Mouse (Mus musculus) layer of hippocampus, postnatal 10 days (tissue): ENCODE measurements around the gene Hspa12a. TPM values are rescaled to one million over a fixed set of nuclear protein-coding genes. Genes with fewer than 3 reads are reported as not detected.
"Not testable (repeated sequence)": the region's sequence is repeated elsewhere in the genome, so short reads cannot be mapped to it uniquely, and the experiment has no call there.

Experiments
- DNase-seq, 2 experiments: peaks; one replicate each; pipeline ENCODE4 v3.0.0; 2021; ENCODE audit warnings: low spot score in 2 of 2
- total RNA-seq, 2 experiments: library from RNA; stranded (reverse); gene quantifications; 2 replicates each; pipeline ENCODE4 v1.2.3; 2021

Hspa12a gene
- total RNA-seq, 2 experiments from 2014 or later: 232 to 243 TPM

DNA sequence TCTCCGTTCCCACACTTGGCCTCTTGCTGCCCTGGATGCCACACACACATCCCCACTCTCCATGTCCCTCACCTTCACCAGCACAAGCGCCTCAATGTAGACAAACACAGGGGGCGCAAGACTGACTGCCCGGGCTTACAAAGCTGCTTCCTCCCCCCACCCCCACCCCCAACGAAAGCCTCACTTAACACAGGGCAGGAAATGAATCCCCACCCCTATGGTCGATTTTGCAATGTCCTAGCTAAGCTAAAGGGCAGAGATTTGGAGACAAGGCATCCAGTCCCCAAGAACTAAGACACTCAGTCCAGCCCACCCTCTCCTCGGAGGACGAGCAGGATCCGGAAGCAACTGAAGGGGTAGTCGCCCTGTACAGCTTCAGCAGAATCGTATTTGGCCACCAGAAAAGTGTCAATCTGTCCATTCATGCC lies 32.5 kb downstream of the Hspa12a start:
- peak in 1 of 2 experiments; percentile 33 for DNase-seq

GRCm38 (mm10) chr19:58908018-58908417 lies 35.4 kb downstream of the Hspa12a start:
- no peak for DNase-seq

GRCm38 (mm10) chr19:58906685-58907084 lies 36.8 kb downstream of the Hspa12a start:
- no peak for DNase-seq

GRCm38 (mm10) chr19:58903899-58904327 lies 39.5 kb downstream of the Hspa12a start:
- DNase-seq: peak; percentile 95 to 97

DNA sequence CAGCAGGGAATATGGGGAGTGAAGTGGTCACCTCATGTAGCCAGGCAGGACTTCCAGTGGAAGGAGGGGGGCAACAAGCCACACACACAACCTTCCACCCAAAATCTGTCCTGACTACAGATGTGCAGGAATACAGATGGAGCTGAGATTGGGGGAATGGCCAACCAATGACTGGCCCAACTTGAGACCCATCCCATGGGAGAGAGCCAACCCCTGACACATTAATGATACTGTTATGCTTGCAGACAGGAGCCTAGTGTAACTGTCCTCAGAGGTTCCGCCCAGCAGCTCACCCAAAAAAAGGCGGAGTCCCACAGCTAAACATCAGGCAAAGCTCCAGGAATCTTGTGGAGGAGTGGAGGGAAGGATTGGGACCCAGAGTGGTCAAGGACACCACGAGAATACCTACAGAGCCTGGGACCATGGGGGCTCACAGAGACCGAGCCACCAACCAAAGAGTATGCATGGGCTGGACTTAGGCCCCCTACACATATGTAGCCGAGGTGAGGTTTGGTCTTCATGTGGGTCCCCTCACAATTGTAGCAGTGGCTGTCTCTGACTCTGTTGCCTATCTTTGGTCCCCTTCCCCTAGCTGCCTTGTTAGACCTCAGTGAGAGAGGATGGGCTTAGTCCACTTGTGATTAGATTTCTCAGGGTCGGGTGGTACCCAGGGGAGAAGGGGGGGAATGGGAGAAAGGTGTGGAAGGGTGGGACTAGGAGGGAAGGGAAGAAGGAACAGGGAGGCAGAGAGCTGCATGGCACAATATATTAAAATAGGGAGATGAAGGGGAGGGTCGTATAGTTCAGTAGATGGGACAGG lies 40.2 kb downstream of the Hspa12a start:
- DNase-seq: no peak

GRCm38 (mm10) chr19:58900471-58900870 lies 43.0 kb downstream of the Hspa12a start:
- not testable (repeated sequence) for DNase-seq

GRCm38 (mm10) chr19:58896216-58896615 lies 47.2 kb downstream of the Hspa12a start:
- DNase-seq: peak in 1 of 2 experiments; percentile 37

GRCm38 (mm10) chr19:58889306-58890038 lies 54.0 kb downstream of the Hspa12a start:
- DNase-seq: no peak

- no peak for DNase-seq
These were observed 57.0 kb downstream of the Hspa12a start for GRCm38 (mm10) chr19:58886467-58886866.

DNA sequence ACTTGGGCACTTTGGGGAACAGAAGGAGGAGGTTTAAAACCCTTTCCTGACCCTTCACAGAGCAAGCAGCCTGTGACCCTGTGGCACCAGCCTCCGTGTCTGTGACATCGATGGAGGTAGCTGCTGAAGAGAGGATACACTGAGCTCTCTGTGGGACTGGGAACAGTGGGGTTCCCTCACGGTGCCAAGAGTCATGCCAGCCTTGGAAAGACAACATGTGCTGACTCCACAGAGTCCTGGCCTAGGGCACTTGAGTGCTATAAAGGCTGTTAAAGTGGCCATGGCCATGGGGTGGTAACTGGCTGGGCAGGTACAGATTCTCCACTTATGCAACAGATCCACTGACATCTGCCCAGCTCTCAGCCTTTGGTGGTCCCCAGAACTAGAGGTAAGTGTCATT lies 60.0 kb downstream of the Hspa12a start:
- DNase-seq: no peak

GRCm38 (mm10) chr19:58882336-58882735 lies 61.1 kb downstream of the Hspa12a start:
- DNase-seq: no peak

GRCm38 (mm10) chr19:58879330-58879957 lies 64.0 kb downstream of the Hspa12a start:
- no peak for DNase-seq

DNA sequence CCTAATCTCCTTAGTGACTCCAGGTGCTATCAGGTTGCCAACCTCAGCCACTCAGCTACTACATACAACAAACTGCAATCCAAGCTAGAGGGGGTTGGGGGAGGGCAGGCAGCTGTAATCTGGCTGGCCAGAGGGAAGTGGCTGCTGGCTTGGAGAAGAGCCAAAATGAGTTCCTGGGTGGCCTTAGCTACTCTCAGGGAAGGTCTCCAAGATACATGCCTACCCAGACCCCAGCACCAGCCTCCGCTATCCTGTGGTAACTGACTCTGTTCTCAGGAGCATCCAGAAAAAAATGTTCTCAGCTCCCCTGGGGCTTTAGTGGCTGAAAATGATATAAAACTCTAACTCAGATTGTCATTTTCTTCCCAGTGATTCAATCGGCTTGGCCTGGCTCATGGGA lies 64.9 kb downstream of the Hspa12a start:
- DNase-seq: no peak

- DNase-seq: no peak
These were observed 69.9 kb downstream of the Hspa12a start for GRCm38 (mm10) chr19:58873536-58873935.

DNA sequence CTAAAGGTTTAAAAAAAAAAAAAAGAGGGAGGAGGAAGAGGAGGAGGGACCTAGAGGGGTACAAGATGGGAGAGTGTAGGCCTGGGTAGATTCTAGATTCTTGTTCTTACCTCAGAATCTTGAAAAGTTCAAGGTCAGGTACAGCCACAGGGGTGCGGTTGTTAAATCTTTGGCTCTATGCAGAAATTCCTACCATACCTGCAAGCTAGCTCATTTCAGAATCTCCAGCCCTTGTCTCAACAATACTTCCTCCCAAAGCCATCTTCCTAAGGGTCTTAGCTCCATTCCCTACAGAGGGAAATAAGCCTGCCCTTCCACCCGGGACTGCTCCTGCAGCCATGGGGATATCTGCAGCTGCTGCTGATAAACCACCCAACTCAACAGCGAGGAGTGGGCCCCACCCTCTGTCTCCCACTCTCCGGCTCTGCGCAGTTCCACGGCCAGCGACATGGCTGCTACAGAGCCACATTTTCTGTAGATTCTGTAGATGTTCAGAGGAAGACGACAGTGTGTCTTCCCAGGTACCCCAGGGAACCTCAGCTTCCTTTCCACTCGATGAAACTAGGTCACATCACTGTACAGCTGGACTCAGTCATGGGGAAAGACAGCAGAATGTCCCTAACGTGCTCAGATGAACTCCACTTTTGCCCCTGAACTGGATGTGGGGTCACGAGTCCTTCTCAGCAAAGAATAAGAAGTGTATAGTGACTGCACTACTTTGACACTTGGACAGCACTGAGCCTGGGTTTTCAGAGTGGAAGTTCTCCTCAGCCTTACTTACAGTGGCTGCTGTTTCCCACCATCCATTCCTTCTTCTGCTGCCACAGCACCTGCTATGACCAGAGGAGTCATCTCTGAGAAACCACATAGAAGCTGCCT lies 70.8 kb downstream of the Hspa12a start:
- DNase-seq: no peak

DNA sequence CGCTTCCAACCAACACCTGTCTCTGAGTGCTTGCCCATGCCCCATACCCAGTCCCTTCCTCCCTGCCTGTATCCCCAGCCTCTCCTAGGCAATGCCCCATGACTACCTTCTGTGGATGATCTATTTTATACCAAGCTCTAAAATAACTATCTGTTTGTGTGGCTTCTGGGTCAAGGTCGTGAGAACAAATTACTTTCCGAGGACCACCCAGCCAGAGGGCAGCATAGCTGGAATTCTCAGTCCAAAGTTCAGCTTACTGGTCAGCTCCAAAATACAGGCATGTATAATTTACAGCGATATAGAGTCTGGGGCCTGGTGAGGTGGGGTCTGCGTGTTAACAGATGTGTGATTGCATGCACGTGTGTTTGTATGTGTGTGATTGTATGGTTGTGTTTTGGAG lies 71.6 kb downstream of the Hspa12a start:
- DNase-seq: no peak

GRCm38 (mm10) chr19:58866651-58867050 lies 76.8 kb downstream of the Hspa12a start:
- DNase-seq: no peak

- DNase-seq: no peak
These were observed 78.2 kb downstream of the Hspa12a start for GRCm38 (mm10) chr19:58865224-58865623.

- DNase-seq: no peak
These were observed 79.4 kb downstream of the Hspa12a start for GRCm38 (mm10) chr19:58864006-58864573.

DNA sequence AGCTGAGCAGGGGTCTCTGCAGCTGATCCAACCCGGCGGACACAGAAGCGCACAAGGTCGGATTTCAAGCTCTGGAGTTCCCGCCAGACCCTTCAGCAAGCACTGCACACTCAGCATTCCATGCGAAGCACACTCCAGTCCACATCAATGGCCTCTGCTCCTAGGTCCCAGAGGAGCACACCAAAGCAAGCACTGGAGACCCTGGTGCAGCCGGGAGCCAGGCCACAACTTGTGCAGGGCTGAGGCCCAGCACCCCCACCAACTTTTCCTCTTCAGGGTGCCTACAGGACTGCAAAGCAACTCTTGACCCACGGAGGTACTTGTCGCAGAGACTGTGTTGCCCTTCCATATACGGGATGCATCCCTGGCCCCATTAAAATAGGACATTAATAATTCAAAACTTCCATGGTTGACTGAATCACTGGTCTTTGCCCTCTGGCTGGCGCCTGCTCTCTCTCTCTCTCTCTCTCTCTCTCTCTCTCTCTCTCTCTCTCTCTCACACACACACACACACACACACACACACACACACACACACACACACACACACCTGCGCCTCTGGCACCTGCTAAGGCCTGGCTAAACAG lies 82.2 kb downstream of the Hspa12a start:
- DNase-seq: no peak
